Mouse (Mus musculus) heart, postnatal 14 days (tissue): Measurements from ENCODE around the gene Patj. TPM values are rescaled to one million over a fixed set of nuclear protein-coding genes. Genes with fewer than 3 reads are reported as not detected.

Experiments
- DNase-seq, 2 experiments: peaks; one replicate each; pipeline ENCODE4 v3.0.0; 2021 to 2022
- intact Hi-C: fragments of 180-260 bp; cut with DNase I; formaldehyde crosslinking; loops from one replicate; pipeline ENCODE4 v1.15.1; 2025
- total RNA-seq, 2 experiments: library from RNA; stranded (reverse); gene quantifications; 2 replicates each; pipeline ENCODE4 v1.2.3; 2021

The Patj gene
- total RNA-seq, 2 experiments from 2014 or later = 9.5 to 13.6 TPM

DNA sequence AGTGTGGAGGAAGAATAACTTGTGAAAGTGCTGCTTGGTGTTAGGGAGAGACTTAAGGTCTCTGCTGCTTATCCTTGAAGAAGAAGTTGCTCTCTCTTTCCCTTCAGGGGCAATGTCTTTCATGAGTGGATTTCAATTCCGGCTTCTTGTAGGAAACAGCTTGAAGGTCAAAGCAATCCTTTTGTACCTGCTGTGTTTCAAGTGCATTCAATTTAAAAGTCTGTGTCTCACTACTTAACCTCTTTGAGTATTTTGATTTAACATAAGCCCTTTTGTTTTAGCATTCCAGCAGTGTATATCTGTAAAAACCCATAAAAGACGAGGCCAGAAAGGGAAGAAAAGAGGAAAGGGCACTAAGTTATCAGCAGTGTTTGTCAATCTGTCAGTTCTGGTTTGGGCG lies 109.2 kb downstream of the Patj start:
- intact Hi-C loops = no loop called here
- DNase-seq = no peak

GRCm38 (mm10) chr4:98508471-98509271 lies 113.1 kb downstream of the Patj start:
- intact Hi-C loops = no loop called here
- no peak for DNase-seq

DNA sequence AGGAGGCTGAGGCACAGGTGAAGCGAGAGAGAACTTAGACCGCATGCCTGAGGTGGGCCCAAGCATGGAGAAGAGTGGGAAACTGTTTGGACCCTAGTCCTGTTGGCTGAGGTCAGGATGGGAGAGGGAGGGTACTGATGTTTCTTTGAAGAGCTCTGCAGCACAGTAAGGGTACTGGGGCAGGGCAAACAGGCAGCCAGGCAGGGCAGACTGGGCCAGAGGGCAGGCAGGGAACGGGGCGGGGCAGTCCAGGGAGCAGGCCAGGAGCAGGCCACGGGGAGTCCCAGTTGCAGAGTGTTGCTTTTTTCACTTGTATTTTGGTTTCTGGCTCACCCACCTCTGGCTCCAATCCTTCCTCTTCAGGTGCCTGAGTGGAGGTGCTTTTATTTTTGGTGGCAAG lies 114.4 kb downstream of the Patj start:
- no peak for DNase-seq
- intact Hi-C loops = no loop called here

GRCm38 (mm10) chr4:98511296-98511695 lies 115.7 kb downstream of the Patj start:
- DNase-seq = peak; percentile 50 to 69
- intact Hi-C loops = no loop called here

- intact Hi-C loops = no loop called here
- DNase-seq = no peak
Measured at GRCm38 (mm10) chr4:98511964-98512743, 116.6 kb downstream of the Patj start.

DNA sequence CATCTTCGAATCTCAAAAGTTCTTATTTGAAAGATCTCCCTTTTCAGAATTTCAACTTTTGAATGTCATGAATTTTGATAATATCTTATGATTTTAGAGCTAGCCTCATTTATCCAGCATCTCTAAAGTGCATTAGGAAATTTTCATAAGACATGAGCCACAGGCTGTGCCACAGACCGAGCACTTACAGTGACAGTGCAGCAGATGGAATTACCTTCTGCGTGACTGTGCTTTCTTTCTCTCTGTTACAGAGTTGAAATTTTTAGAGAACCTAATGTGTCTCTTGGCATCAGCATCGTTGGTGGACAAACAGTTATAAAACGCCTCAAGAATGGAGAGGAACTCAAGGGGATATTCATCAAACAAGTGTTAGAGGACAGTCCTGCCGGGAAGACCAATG lies 124.9 kb downstream of the Patj start:
- intact Hi-C loops = no loop called here
- no peak for DNase-seq

GRCm38 (mm10) chr4:98524525-98524924 lies 128.9 kb downstream of the Patj start:
- intact Hi-C loops = no loop called here
- DNase-seq = no peak

DNA sequence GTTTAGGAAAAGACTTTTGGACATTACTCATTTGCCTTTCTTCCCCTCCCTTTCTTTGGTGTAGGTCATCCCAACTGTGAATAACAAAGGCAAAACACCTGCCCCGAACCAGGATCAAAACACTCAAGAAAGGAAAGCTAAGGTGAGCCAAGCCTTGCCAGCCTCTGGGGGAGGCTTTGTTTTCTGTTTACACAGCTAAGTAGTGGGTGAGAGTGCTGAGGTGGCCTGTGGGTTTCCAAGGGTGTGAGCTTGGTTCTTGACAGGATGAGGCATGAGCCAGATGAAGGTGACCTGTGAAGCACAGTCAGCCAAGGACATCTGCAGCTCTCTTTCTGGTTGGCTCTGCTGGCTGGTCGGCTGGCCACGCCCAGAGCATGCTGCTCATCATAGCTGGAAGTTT lies 139.9 kb downstream of the Patj start:
- intact Hi-C loops = no loop called here
- DNase-seq = no peak

GRCm38 (mm10) chr4:98541591-98541990 lies 146.0 kb downstream of the Patj start:
- intact Hi-C loops = no loop called here

GRCm38 (mm10) chr4:98543001-98543400 lies 147.4 kb downstream of the Patj start:
- no peak for DNase-seq
- intact Hi-C loops = no loop called here

More at GRCm38 (mm10) chr4:98541591-98541990, 146.0 kb downstream of the Patj start:
- DNase-seq = no peak

DNA sequence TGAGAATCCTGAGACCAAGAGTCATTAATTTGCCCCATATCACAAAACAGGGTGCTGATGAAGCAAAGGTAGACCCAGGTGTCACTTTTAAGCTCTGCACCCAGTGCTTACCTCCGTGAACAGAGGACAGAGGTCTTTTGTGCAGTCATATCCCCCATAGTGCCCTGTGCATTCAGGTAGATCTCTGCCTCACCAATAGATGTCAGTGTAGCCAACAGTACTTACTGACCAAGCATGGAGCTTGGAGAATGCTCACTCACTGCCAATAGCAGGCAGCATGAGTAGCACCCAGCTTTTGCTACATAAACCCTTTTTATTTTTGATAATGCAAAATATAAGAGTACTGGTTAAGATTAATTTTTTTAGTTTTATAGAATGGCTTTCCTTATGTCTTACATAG lies 149.8 kb downstream of the Patj start:
- intact Hi-C loops = loop anchor here (2.0 to 5.0 kb wide), 2 partner anchors 67 to 157 kb away; no protein-coding TSS in a partner anchor
- DNase-seq = peak in 1 of 2 experiments; percentile 26

- DNase-seq = no peak
- intact Hi-C loops = loop anchor here (5.0 kb wide), 1 partner anchor 66 kb away; no protein-coding TSS in a partner anchor
Measured at GRCm38 (mm10) chr4:98546456-98547176, 151.0 kb downstream of the Patj start.

DNA sequence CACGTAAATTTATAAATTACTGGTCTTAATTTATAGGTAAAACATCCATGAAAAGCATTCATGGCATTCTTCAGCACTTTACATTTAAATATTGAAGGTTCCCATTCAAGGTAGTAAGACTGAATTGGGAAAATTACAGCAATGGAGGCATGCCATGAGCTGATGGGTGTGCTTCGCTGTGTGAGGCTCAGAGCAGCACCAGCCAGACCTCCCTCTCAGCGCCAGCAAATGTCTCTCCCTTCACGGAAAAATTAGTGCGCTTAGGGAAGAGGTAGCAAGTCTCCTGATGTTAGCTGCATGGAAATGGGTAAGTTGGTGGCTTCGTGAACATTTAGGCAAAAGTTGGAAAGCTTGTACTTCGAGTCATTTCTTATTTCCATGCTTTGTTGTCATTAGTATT lies 153.9 kb downstream of the Patj start:
- intact Hi-C loops = loop anchor here (5.0 kb wide), 1 partner anchor 63 kb away; no protein-coding TSS in a partner anchor
- DNase-seq = no peak

DNA sequence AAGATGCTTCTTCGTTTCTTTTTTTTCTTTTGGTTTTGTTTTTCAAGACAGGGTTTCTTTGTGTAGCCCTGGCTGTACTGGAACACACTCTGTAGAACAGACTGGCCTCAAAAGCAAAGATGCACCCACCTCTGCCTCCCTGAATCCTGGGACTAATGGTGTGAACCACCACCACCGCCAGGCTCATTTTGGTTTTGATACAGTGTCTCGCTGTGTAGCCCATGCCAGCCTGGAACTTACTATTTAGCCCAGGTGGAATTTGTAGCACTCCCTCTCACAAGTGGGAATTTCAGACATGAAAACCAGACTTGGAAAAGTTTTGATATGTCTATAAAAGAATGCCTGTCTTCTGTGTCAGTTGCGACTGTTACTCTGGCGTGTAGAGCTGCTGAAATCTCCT lies 154.5 kb downstream of the Patj start:
- no peak for DNase-seq
- intact Hi-C loops = no loop called here

- intact Hi-C loops = no loop called here
Measured at GRCm38 (mm10) chr4:98555666-98556065, 160.1 kb downstream of the Patj start.

DNA sequence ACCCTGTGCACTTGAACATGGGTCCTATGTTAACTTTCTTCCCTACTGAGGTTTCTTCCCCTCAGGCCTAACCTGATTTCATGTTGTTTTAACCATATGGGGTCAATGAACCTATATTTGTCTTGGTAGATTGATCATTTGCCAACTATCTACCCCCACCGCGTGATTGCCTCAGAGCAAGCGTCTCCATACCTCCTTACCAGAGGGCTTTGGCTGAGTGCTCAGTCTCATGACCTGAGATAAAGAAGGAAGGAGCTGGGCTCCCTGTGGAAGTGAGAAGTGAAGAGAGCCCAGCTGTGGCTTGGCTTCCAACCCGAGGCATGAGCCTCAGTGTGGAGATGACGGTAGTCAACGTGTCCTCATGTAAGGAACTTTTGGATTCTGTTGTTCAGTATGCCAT lies 160.9 kb downstream of the Patj start:
- DNase-seq = no peak
- intact Hi-C loops = no loop called here

More at GRCm38 (mm10) chr4:98555666-98556065, 160.1 kb downstream of the Patj start:
- DNase-seq = no peak

DNA sequence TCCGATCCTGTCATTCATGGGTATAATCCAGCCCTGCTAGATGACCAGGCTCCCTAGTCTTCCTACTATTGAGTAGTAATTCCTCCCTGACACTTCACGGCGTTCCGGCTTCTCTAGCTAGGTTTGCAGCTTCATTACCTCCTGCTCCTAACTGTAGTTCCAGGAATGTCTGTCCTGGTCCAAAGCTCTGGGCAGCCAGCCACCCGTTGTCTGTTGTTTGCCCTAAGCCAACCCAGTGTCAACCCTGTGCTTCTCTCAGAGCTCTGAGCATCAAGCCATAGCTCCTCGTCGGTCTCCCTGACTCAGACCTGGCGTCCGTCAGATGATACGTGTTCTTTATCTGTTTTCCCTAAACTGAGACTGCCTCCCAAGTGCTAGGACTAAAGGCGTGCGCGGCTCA lies 161.6 kb downstream of the Patj start:
- peak; percentile 42 to 69 for DNase-seq
- intact Hi-C loops = no loop called here

DNA sequence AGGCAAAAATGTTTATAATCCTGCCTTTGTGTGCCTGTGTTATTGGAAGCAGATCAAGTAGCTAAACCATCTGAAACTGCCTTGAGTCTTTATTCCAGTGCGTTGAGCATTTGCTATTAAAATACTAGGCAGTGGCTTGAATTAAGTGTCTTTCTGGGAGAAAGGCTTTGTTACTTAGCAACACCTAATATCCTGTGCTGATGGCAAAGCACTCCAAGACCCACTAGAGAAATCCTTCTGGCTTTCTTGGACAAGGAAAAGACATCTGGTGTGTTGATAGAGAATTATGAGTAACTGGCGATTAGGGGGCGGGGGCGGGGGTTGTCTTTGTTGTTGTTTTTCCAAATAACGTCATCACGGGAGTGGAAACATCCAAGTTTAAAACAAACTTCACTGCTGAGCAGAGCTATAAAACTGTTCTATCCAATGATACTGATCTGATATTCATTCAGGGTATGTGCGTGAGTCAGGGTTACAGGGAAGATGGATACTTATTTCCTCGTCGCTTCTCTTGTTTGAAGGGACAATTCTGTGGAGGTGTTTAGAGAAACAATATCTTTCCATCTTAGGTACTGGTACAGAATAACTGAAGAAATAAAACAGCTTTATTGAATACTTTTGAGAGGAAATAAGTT lies 164.7 kb downstream of the Patj start:
- no peak for DNase-seq
- intact Hi-C loops = no loop called here

DNA sequence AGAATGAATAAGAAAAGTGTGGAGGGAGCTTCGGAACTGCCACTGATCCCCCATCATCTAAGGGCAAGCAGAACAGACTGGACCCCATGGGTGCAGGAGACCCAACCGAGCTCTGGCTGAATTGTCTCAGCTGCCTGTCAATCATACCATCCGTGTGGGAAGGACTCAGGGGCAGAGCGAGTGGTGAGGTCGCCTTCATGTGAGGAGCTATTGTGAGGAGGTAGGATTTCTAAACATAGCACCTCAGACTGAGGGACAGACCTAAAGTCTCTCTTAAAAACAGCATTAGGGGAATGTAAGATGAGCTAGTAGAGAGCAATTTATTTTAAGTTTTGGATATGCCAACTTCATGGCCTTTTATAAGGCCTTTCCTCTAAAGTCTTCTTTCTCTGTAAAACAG lies 167.5 kb downstream of the Patj start:
- intact Hi-C loops = no loop called here
- DNase-seq = no peak

- intact Hi-C loops = no loop called here
- peak; percentile 50 to 62 for DNase-seq
Measured at GRCm38 (mm10) chr4:98563506-98564195, 168.1 kb downstream of the Patj start.
